Mouse (Mus musculus) hindbrain, embryonic 12.5 days (tissue): ENCODE data around the gene Hps4. TPM values are rescaled to one million over a fixed set of nuclear protein-coding genes. Genes with fewer than 3 reads are reported as not detected.
A peak's percentile ranks its signal among the peaks of the same experiment; 100 is the strongest.

Source experiments
- ATAC-seq: fragments of 200-750 bp; cut with Nextera tagmentation; 2 replicates; pipeline ENCODE4 v1.8.0; 2017; ENCODE audit warnings: moderate TSS enrichment; ENCODE audit not compliant: low FRiP score
- H3K27ac ChIP-seq: fragments of 300-500 bp; sonication (generic); 2 replicates; pipeline ENCODE4 v1.5.1; 2016; ENCODE audit warnings: mild to moderate bottlenecking
- H3K27me3 ChIP-seq: fragments of 300-500 bp; sonication (generic); 2 replicates; pipeline ENCODE4 v1.6.1; 2016; ENCODE audit warnings: mild to moderate bottlenecking
- H3K36me3 ChIP-seq: fragments of 300-500 bp; sonication (generic); 2 replicates; pipeline ENCODE4 v1.6.1; 2016; ENCODE audit warnings: mild to moderate bottlenecking
- H3K4me1 ChIP-seq: fragments of 300-500 bp; sonication (generic); 2 replicates; pipeline ENCODE4 v1.6.1; 2016
- H3K4me2 ChIP-seq: fragments of 300-500 bp; sonication (generic); replicated peaks from 2 replicates; pipeline ENCODE4 v1.6.1; 2016; ENCODE audit warnings: mild to moderate bottlenecking
- H3K4me3 ChIP-seq: fragments of 300-500 bp; sonication (generic); 2 replicates; pipeline ENCODE4 v1.5.1; 2016; ENCODE audit warnings: mild to moderate bottlenecking
- H3K9ac ChIP-seq: fragments of 300-500 bp; sonication (generic); 2 replicates; pipeline ENCODE4 v1.6.1; 2016; ENCODE audit warnings: mild to moderate bottlenecking, moderate library complexity
- H3K9me3 ChIP-seq: fragments of 300-500 bp; sonication (generic); replicated peaks from 2 replicates; pipeline ENCODE4 v1.6.1; 2016; ENCODE audit warnings: mild to moderate bottlenecking
- WGBS: fragments of 180-500 bp; shearing (Covaris S2); methylation state at CpG from one replicate; pipeline ENCODE4 v1.1.7; 2016; 5-methylcytosine and 5-hydroxymethylcytosine counted together
- polyA plus RNA-seq: library from polyadenylated mRNA; unstranded; fragments of >200 nt; fragmentation: Nextera tagmentation; extraction: Ambion mirVana; gene quantifications from 2 replicates; pipeline ENCODE4 v1.2.1, GENCODE M21; 2016

Hps4 gene
- polyA plus RNA-seq, 1 experiment from 2014 or later, result 35.4 TPM

DNA sequence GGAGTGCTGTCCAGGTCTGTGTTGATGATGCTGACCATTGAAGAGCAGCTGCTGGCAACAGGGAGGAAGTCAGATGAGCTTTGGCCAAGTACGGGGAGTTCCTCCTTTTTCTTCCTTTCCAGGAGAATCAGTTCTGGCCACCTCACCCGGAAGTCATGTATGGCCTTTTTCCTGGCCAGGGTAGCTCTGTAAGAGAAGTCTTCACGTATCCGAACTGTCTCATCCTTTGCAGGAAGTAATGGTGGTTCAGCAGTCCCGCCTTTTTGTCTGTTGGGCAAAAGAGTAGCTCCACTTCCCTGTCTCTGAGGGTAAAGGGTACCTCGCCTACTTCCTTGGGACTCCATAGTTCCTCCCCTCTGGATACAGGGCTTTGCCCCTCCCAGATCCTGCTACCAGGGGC lies 12.6 kb downstream of the Hps4 start:
- no peaks in the 10 kb centered on the region for H3K4me1 ChIP-seq
- no peak overlapping the region for H3K4me2 ChIP-seq
- WGBS, result 90% methylated on average over 6 of the region's 6 CpGs
- no peaks in the 10 kb centered on the region for H3K9me3 ChIP-seq
- no peak overlapping the region for H3K9ac ChIP-seq
- H3K27ac ChIP-seq, result no peak overlapping the region
- no peak overlapping the region for H3K4me3 ChIP-seq
- ATAC-seq, result no peak
- H3K36me3 ChIP-seq, result peaks cover 70% of the 10 kb centered on the region
- no peaks in the 10 kb centered on the region for H3K27me3 ChIP-seq

DNA sequence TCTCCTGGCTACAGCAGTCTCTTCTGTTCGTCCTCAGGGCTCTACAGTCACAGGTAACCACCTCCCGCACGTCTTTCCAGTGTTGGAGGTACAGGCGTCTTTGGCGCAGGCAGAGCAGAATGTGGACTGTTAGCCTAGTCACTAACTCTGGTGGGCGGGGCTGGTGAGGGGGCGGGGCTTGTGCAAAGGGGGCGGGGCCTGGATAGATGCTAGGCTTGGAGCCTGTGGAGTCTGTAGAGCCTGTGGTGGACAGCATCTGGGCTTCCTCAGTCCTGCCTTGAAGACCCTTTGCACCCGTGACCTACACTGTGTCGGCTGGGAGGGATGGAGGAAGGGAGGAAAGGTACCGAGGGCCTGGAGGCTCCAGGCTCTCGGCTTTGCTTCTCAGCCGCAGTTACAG lies 13.0 kb downstream of the Hps4 start, which contains the start of gene Gm6583:
Gm6583 (minus strand) TSS at position 124 of the 400 bp plus-strand sequence.
- no peak within 1 kb of the TSS for H3K4me2 ChIP-seq
- H3K4me3 ChIP-seq, result no peak within 1 kb of the TSS
- H3K36me3 ChIP-seq, result peaks cover 67% of the 10 kb centered on the region
- no peak within 1 kb of the TSS for H3K9ac ChIP-seq
- ATAC-seq, result no peak
- H3K27me3 ChIP-seq, result no peaks in the 10 kb centered on the region
- H3K9me3 ChIP-seq, result no peaks in the 10 kb centered on the region
- no peak within 1 kb of the TSS for H3K27ac ChIP-seq
- H3K4me1 ChIP-seq, result no peaks in the 10 kb centered on the region
- WGBS, result 63% methylated on average over 13 of the region's 13 CpGs

DNA sequence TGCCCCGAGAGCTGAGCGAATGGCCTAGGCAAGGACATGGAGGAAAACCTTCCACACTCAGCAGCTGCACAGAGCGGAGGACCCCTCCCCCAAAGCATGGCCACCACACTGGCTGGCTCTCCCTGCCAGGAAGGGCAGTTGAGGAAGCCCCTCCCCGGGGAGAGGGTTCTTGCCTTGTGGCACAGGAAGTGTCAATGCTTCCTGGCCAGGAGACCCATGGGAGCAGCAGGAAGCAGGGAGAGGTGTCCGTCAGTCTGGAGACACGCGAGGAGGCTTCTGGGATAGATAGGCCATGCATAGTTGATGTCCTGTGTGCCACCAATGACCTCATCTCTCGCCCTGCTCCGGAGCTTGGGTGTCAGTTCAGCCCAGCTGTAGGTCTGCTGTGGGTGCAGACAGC lies 13.4 kb downstream of the Hps4 start:
- H3K27me3 ChIP-seq, result no peaks in the 10 kb centered on the region
- WGBS, result 91% methylated on average over 9 of the region's 9 CpGs
- H3K36me3 ChIP-seq, result peaks cover 63% of the 10 kb centered on the region
- no peak overlapping the region for H3K4me3 ChIP-seq
- H3K4me2 ChIP-seq, result no peak overlapping the region
- no peaks in the 10 kb centered on the region for H3K4me1 ChIP-seq
- no peak overlapping the region for H3K9ac ChIP-seq
- H3K27ac ChIP-seq, result no peak overlapping the region
- no peaks in the 10 kb centered on the region for H3K9me3 ChIP-seq
- ATAC-seq, result no peak

DNA sequence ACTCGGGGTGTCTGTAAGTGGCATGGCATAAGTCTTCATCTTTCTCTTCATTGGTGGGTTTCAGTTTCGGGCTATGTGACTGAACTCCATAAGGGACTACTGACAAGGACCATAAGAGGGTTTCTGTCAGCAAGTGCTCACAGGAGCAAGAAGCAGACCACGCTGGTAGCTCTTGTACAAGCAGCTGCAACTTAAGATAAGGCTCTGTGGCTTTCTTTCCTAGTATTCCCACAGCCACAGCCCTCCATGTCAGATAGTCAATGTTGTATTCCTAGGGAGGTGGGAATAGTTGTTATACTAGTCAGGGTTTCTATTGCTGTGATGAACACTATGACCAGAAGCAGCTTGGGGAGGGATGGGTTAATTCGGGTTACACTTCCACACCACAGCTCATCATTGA lies 16.6 kb downstream of the Hps4 start:
- WGBS, result 91% methylated on average over 4 of the region's 4 CpGs
- Histone ChIP-seq H3K4me3 (no peak overlapping the region), H3K9ac (no peak overlapping the region), H3K4me1 (no peaks in the 10 kb centered on the region), H3K36me3 (peaks cover 65% of the 10 kb centered on the region), H3K27ac (no peak overlapping the region), H3K9me3 (no peaks in the 10 kb centered on the region), H3K4me2 (no peak overlapping the region), H3K27me3 (no peaks in the 10 kb centered on the region)
- no peak for ATAC-seq

DNA sequence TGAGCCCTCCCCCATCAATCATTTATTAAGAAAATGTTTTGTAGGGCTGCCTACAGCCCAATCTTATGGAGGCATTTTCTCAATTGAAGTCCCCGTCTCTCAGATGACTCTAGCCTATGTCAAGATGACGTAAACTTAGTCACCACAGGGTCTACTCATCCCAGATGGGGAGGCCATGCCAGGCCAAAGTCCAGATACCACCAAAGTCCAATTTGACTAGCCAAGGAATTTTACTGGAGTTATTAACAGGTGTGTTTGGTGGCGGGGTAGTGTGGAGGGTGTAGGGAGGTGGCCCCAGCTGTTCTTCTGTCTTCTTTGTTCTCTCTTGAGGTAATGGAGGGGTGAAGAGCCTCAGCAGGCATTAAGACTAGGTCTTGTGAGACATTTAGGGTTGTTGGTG lies 17.2 kb downstream of the Hps4 start:
- Histone ChIP-seq H3K9me3 (no peaks in the 10 kb centered on the region), H3K27ac (no peak overlapping the region), H3K4me3 (no peak overlapping the region), H3K36me3 (peaks cover 65% of the 10 kb centered on the region), H3K27me3 (no peaks in the 10 kb centered on the region), H3K9ac (no peak overlapping the region), H3K4me1 (no peaks in the 10 kb centered on the region), H3K4me2 (no peak overlapping the region)
- ATAC-seq, result no peak
- WGBS, result 92% methylated on average over 3 of the region's 3 CpGs

DNA sequence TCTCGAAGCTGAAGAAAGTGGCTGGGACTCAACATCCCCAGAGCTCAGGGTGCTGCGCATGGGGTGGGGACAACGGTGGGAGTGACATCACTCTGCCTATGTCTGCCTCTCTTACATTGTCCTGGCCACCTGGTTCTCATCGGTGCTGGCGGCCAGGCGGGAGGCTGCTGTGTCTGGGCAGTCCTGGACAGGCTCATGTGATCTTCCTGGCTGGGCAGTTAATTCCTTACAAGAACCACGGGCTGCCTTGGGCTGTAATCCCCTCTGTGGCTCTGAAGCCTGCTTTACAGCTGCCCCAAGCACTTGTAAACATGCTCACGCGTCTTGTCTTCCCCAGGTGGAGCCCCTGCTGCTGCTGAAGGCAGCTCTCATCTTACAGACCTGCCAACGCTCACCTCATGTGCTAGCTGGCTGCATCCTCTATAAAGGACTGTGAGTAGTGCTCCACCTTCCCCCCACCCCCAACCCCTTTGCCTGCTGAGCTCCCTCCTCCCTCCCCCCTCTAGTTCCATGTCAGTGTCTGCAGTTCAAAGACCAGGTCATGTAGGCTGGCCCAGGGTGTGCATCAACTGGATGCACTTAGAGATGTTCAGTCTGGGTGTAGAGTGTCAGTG lies 21.4 kb downstream of the Hps4 start:
- Histone ChIP-seq H3K27ac (no peak overlapping the region), H3K4me3 (no peak overlapping the region), H3K9me3 (no peaks in the 10 kb centered on the region), H3K4me2 (no peak overlapping the region), H3K4me1 (peaks cover 1% of the 10 kb centered on the region), H3K9ac (no peak overlapping the region), H3K27me3 (no peaks in the 10 kb centered on the region), H3K36me3 (peaks cover 58% of the 10 kb centered on the region)
- WGBS, result 76% methylated on average over 10 of the region's 10 CpGs
- ATAC-seq, result no peak

DNA sequence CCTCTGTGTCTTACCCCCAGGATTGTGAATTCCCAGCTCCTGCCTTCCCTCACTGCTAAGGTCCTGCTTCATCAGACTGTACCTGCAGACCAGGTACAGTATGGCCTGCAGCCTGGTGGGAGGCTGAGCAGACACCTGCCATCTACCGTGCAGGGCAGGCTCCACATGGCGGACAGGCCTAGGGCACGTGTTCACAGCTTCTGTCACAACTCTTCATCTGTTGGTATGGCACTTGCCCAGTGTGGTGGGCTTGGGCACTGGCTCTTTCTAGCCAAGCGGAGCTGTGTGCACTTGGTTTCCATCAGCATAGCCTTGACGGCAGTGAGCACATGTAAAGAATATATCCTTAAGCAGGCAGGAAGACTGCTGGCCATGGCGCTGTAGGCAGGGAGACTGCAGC lies 24.0 kb downstream of the Hps4 start:
- Histone ChIP-seq H3K36me3 (peaks cover 74% of the 10 kb centered on the region), H3K4me3 (no peak overlapping the region), H3K9ac (no peak overlapping the region), H3K4me2 (no peak overlapping the region), H3K27ac (no peak overlapping the region), H3K9me3 (no peaks in the 10 kb centered on the region), H3K27me3 (0 out of 2 replicates have a peak, but pooled peaks cover 2% of the 10 kb centered on the region), H3K4me1 (peaks cover 27% of the 10 kb centered on the region)
- no peak for ATAC-seq
- WGBS, result 98% methylated on average over 6 of the region's 6 CpGs

DNA sequence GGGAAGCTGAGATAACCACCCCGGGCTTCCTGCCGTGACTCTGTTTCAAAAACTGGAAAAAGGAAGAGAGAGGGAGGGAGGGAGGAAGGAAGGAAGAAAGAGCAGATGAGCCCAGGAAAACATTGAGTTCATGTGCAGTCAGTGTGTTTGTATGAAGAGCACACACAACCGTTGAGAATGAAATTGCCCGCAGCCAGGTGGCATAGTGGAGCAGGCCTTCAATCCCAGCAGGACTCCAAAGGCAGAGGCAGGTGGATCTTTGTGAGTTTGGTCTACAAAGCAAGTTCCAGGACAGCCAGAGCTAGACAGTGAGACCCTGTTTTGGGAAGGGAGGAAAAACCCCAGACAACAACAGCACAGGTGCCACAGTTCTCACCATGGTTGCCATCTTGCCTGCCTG lies 24.5 kb downstream of the Hps4 start:
- no peak overlapping the region for H3K4me3 ChIP-seq
- peaks cover 32% of the 10 kb centered on the region for H3K4me1 ChIP-seq
- H3K27ac ChIP-seq, result no peak overlapping the region
- WGBS, result 93% methylated on average over 4 of the region's 4 CpGs
- no peak for ATAC-seq
- H3K4me2 ChIP-seq, result no peak overlapping the region
- no peak overlapping the region for H3K9ac ChIP-seq
- 0 out of 2 replicates have a peak, but pooled peaks cover 2% of the 10 kb centered on the region for H3K27me3 ChIP-seq
- H3K36me3 ChIP-seq, result peaks cover 69% of the 10 kb centered on the region
- H3K9me3 ChIP-seq, result no peaks in the 10 kb centered on the region

DNA sequence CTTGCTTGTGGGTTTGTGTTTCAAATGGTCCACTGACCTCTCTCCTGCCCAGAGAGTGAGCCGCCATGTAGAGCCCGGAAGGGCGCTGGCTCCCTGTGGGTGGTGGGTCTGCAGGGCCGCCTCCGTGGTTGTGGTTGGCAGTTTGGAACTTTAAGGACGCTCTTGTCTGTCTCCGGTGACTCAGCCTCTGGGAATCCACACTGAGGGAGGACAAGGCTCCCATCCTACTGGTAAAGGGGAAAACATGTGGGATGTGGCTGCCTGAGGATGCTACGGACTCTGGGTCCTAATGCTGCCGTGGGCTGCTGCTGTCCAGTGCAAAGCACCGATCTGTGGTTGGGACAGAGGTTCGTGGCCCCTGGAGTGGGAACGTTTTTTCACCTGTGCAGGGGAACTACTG lies 25.0 kb downstream of the Hps4 start:
- ATAC-seq, result no peak
- H3K27me3 ChIP-seq, result 0 out of 2 replicates have a peak, but pooled peaks cover 2% of the 10 kb centered on the region
- no peak overlapping the region for H3K27ac ChIP-seq
- H3K36me3 ChIP-seq, result peaks cover 68% of the 10 kb centered on the region
- no peak overlapping the region for H3K9ac ChIP-seq
- peaks cover 38% of the 10 kb centered on the region for H3K4me1 ChIP-seq
- H3K9me3 ChIP-seq, result no peaks in the 10 kb centered on the region
- no peak overlapping the region for H3K4me3 ChIP-seq
- WGBS, result 89% methylated on average over 12 of the region's 12 CpGs
- no peak overlapping the region for H3K4me2 ChIP-seq

DNA sequence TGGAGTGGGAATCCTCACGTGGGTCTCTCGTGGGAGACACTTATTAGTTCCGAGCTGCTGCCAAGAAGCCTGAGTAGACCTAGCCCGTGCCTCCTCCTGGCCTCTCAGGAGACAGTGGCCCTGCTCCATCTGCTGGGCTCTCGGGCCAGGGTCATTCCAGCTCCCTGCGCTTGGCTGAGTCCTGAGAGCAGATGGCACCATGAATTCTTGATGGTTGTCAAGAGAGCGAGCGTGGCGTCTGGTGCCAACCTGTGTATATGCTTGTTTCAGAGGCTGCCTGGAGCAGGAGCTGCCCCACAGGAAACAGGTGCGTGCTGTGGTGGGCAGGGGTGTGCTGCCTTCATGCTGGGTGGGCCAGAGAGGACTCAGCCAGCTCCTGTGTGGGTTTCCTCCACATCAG lies 25.8 kb downstream of the Hps4 start:
- H3K36me3 ChIP-seq, result peaks cover 63% of the 10 kb centered on the region
- H3K4me2 ChIP-seq, result no peak overlapping the region
- H3K27me3 ChIP-seq, result 0 out of 2 replicates have a peak, but pooled peaks cover 2% of the 10 kb centered on the region
- H3K4me3 ChIP-seq, result no peak overlapping the region
- H3K27ac ChIP-seq, result no peak overlapping the region
- H3K9ac ChIP-seq, result no peak overlapping the region
- no peak for ATAC-seq
- peaks cover 39% of the 10 kb centered on the region for H3K4me1 ChIP-seq
- WGBS, result 78% methylated on average over 10 of the region's 10 CpGs
- no peaks in the 10 kb centered on the region for H3K9me3 ChIP-seq

DNA sequence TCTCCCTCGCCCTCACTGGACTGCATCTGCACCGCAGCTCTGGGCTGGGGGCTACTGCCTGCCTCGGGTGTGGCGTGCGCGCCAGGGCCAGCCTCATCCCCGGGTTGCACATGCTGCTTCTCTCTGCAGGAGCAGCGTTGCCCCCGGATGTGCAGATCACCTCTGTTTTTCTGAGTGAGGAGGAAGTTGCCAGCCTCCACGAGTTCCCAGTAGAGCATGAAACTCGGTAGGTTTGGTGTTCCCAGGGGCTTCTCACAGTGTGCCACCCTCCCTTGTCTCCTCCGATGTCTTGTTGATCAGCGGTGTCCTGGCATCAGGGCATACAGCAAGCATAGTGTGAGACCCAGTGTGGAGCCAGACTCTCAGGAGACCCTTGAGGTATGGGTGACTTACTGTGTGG lies 26.4 kb downstream of the Hps4 start:
- ATAC-seq, result no peak
- H3K27ac ChIP-seq, result no peak overlapping the region

DNA sequence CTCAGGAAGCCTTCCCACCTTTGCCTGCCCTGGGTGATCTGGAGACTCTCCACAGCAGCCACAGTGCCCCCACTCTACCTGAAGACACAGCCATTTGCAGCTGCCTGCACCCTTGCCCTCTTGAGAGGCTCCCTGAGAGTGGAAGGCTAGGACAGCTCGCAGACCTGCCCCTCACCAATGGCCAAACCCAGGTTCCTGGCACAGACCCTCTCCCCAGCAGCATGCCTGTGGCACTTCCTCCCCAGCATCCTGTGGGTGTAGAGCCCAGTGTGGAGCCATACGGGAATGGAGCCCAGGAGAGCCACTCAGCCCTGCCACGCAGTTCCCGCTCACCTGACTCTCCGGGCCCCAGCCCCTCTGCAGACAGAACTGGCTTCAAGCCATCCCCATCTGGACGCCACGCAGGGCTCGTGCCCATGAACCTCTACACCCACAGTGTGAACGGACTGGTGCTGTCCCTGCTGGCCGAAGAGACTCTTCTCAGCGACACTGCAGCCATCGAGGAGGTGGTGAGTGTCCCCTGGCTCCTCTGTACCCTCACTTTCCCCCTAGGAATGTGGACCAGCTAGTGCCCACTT lies 27.4 kb downstream of the Hps4 start:
- Histone ChIP-seq H3K27me3 (0 out of 2 replicates have a peak, but pooled peaks cover 7% of the 10 kb centered on the region), H3K9me3 (no peaks in the 10 kb centered on the region), H3K4me2 (no peak overlapping the region), H3K36me3 (peaks cover 62% of the 10 kb centered on the region), H3K9ac (no peak overlapping the region), H3K27ac (peak overlapping the region; percentile 73; the same call in 1 of the 2 replicates), H3K4me3 (no peak overlapping the region), H3K4me1 (peaks cover 39% of the 10 kb centered on the region)
- no peak for ATAC-seq
- WGBS, result 90% methylated on average over 12 of the region's 12 CpGs

More for the DNA sequence above, 26.4 kb downstream of the Hps4 start:
- WGBS, result 78% methylated on average over 13 of the region's 13 CpGs
- peaks cover 39% of the 10 kb centered on the region for H3K4me1 ChIP-seq
- no peak overlapping the region for H3K4me3 ChIP-seq
- no peaks in the 10 kb centered on the region for H3K9me3 ChIP-seq
- no peak overlapping the region for H3K4me2 ChIP-seq
- no peak overlapping the region for H3K9ac ChIP-seq
- H3K27me3 ChIP-seq, result 0 out of 2 replicates have a peak, but pooled peaks cover 7% of the 10 kb centered on the region
- peaks cover 62% of the 10 kb centered on the region for H3K36me3 ChIP-seq

DNA sequence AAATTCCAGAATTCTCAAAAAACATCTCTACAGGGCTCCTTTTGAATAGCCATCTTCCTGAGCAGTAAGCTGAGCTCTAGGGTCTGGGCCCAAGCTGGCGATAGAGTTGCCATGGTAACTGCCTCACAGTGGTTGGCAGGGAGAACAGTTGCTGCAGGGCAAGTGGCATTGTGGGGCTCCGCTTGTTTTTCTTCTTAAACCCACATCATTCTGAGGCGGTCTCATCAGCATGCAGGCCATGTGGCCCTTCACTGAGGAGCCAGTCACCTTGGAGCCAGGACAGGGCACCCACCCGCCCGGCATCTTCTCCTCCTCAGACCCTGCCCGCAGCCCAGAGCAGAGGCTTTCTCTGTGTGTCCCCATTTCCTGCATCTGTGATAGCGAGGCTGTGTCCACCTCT lies 29.1 kb downstream of the Hps4 start:
- ATAC-seq, result peak; percentile 87
- Histone ChIP-seq H3K4me1 (peaks cover 39% of the 10 kb centered on the region), H3K9ac (no peak overlapping the region), H3K27ac (peak overlapping the region; percentile 73), H3K4me3 (no peak overlapping the region), H3K4me2 (peak overlapping the region; percentile 17), H3K36me3 (peaks cover 68% of the 10 kb centered on the region), H3K9me3 (no peaks in the 10 kb centered on the region), H3K27me3 (0 out of 2 replicates have a peak, but pooled peaks cover 7% of the 10 kb centered on the region)
- WGBS, result 27% methylated on average over 7 of the region's 7 CpGs
